Mouse (Mus musculus) megakaryocyte, embryonic 14.5 days (primary cell): ENCODE results near the gene Ace3. TPM values are rescaled to one million over a fixed set of nuclear protein-coding genes. Genes with fewer than 3 reads are reported as not detected.
A peak's percentile ranks its signal among the peaks of the same experiment; 100 is the strongest.

Experiments
- H3K27me3 ChIP-seq: replicated peaks from 2 replicates; pipeline ENCODE3; 2012; ENCODE audit warnings: inconsistent platforms
- H3K36me3 ChIP-seq: replicated peaks from 2 replicates; pipeline ENCODE3; 2012; ENCODE audit warnings: low read length, inconsistent platforms, mixed read lengths
- H3K4me1 ChIP-seq: 2 replicates; pipeline ENCODE4 v1.6.1; 2012; ENCODE audit warnings: inconsistent platforms
- H3K4me3 ChIP-seq: replicated peaks from 2 replicates; pipeline ENCODE3; 2012; ENCODE audit warnings: moderate library complexity, mild to moderate bottlenecking, inconsistent platforms
- H3K9me3 ChIP-seq: 2 replicates; pipeline ENCODE4 v1.6.1; 2012; ENCODE audit warnings: inconsistent platforms
- FLI1 ChIP-seq: IDR thresholded peaks from 2 replicates; pipeline ENCODE4 v1.6.1; 2012; ENCODE audit warnings: low read length, inconsistent platforms, mixed read lengths
- GATA1 ChIP-seq: IDR thresholded peaks from 3 replicates; pipeline ENCODE4 v1.6.1; 2012; ENCODE audit warnings: mixed read lengths, low read length, inconsistent platforms, borderline replicate concordance
- polyA plus RNA-seq: library from polyadenylated mRNA; stranded (reverse); fragments of >175 nt; gene quantifications from 2 replicates; pipeline ENCODE4 v1.2.3, GENCODE M21; 2012; ENCODE audit warnings: low replicate concordance; ENCODE audit not compliant: insufficient read depth

Ace3 gene
- polyA plus RNA-seq: not detected in 2 replicates

GRCm38 (mm10) chr11:105994375-105994774 is at the start of gene Ace3:
TSS of gene Ace3 (plus strand) at chr11:105994675.
- Histone ChIP-seq H3K4me3 (no peak within 1 kb of the TSS), H3K27me3 (peaks cover 77% of the 10 kb centered on the region), H3K4me1 (peaks cover 2% of the 10 kb centered on the region; the same call in 1 of the 2 replicates), H3K36me3 (no peaks in the 10 kb centered on the region), H3K9me3 (no peaks in the 10 kb centered on the region)
- TF ChIP-seq GATA1: no peak
- no peak for TF ChIP-seq FLI1

GRCm38 (mm10) chr11:105944770-105945672 is 49.5 kb upstream of the Ace3 start:
- Histone ChIP-seq H3K4me3 (no peak overlapping the region), H3K36me3 (no peaks in the 10 kb centered on the region), H3K27me3 (peaks cover 95% of the 10 kb centered on the region), H3K9me3 (no peaks in the 10 kb centered on the region), H3K4me1 (peaks cover 47% of the 10 kb centered on the region)
- no peak for TF ChIP-seq GATA1
- TF ChIP-seq FLI1: no peak

- Histone ChIP-seq H3K27me3 (peaks cover 91% of the 10 kb centered on the region), H3K9me3 (no peaks in the 10 kb centered on the region), H3K36me3 (no peaks in the 10 kb centered on the region), H3K4me1 (peaks cover 47% of the 10 kb centered on the region), H3K4me3 (no peak overlapping the region)
- no peak for TF ChIP-seq FLI1
- TF ChIP-seq GATA1: no peak
These were observed 47.8 kb upstream of the Ace3 start for GRCm38 (mm10) chr11:105946694-105947154.

GRCm38 (mm10) chr11:105948255-105948654 is 46.2 kb upstream of the Ace3 start:
- Histone ChIP-seq H3K27me3 (peaks cover 91% of the 10 kb centered on the region), H3K4me3 (no peak overlapping the region), H3K9me3 (no peaks in the 10 kb centered on the region), H3K36me3 (no peaks in the 10 kb centered on the region), H3K4me1 (peaks cover 44% of the 10 kb centered on the region)
- TF ChIP-seq GATA1 (no peak), FLI1 (no peak)

GRCm38 (mm10) chr11:105950519-105950918 is 44.0 kb upstream of the Ace3 start:
- Histone ChIP-seq H3K4me3 (no peak overlapping the region), H3K9me3 (no peaks in the 10 kb centered on the region), H3K27me3 (peaks cover 82% of the 10 kb centered on the region), H3K36me3 (no peaks in the 10 kb centered on the region), H3K4me1 (peaks cover 27% of the 10 kb centered on the region)
- TF ChIP-seq FLI1 (no peak), GATA1 (no peak)

GRCm38 (mm10) chr11:105951601-105952044 is 42.9 kb upstream of the Ace3 start:
- TF ChIP-seq FLI1 (no peak), GATA1 (no peak)
- H3K27me3 ChIP-seq: peaks cover 79% of the 10 kb centered on the region
- no peaks in the 10 kb centered on the region for H3K36me3 ChIP-seq
- H3K9me3 ChIP-seq: no peaks in the 10 kb centered on the region
- peak overlapping the region; percentile 23 for H3K4me3 ChIP-seq
- peaks cover 21% of the 10 kb centered on the region for H3K4me1 ChIP-seq

- H3K36me3 ChIP-seq: no peaks in the 10 kb centered on the region
- peaks cover 76% of the 10 kb centered on the region for H3K27me3 ChIP-seq
- H3K4me3 ChIP-seq: no peak overlapping the region
- H3K4me1 ChIP-seq: peaks cover 16% of the 10 kb centered on the region
- TF ChIP-seq FLI1: no peak
- TF ChIP-seq GATA1: no peak
- no peaks in the 10 kb centered on the region for H3K9me3 ChIP-seq
These were observed 42.4 kb upstream of the Ace3 start for GRCm38 (mm10) chr11:105952111-105952510.

- TF ChIP-seq FLI1 (no peak), GATA1 (no peak)
- peaks cover 10% of the 10 kb centered on the region for H3K4me1 ChIP-seq
- peak within 1 kb of the TSS; percentile 16 for H3K4me3 ChIP-seq
- H3K9me3 ChIP-seq: no peaks in the 10 kb centered on the region
- no peaks in the 10 kb centered on the region for H3K36me3 ChIP-seq
- peaks cover 76% of the 10 kb centered on the region for H3K27me3 ChIP-seq
These were observed 41.5 kb upstream of the Ace3 start, which contains the start of gene Cyb561 for GRCm38 (mm10) chr11:105952911-105953386. TSS of gene Cyb561 (minus strand) at chr11:105953336.

GRCm38 (mm10) chr11:105953402-105953801 is 41.1 kb upstream of the Ace3 start:
- no peaks in the 10 kb centered on the region for H3K36me3 ChIP-seq
- no peaks in the 10 kb centered on the region for H3K9me3 ChIP-seq
- peak overlapping the region; percentile 16 for H3K4me3 ChIP-seq
- peaks cover 8% of the 10 kb centered on the region for H3K4me1 ChIP-seq
- H3K27me3 ChIP-seq: peaks cover 77% of the 10 kb centered on the region
- TF ChIP-seq GATA1 (no peak), FLI1 (no peak)
